13 mouse cellular contexts compared by ENCODE assay signal in the genomic region with DNA sequence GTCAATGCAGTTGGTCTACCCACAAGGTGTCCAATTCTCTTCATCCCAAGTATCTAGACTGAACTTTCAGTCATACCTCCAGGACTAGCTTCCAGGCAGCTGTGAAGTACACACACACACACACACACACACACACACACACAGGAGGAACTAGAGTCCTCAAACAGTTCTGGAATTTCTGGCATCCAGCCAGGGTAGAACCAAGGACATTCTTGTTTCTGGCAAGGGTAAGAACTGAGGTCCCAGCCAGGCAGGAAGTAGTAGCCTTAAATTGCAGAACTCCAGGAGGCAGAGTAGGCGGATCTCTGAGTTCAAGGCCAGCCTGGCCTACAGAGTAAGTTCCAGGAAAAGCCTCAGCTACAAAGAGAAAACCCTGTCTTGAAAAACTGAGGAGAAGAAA.
A peak's percentile ranks its signal among the peaks of the same experiment; 100 is the strongest.
DNase-seq lines count a peak whose midpoint lies in the region; ATAC-seq lines count a peak whose summit lies in the region.
"Had no signal": no experiment of that assay in that cellular context is flagged by ENCODE, and none has a peak within 500 bp of the region (broad histone marks: within the 10 kb centered on the region; RNA-seq: fewer than 3 reads in every experiment).

No protein-coding gene starts in this region.

- H3K27me3 ChIP-seq in kidney, embryonic 15.5 days: peaks cover 3% of the 10 kb centered on the region; the same call in 1 of the 2 replicates
- H3K27me3 ChIP-seq in forebrain, embryonic 11.5 days (ENCODE audit: control insufficient read depth, insufficient read depth, low read length): no peaks in the 10 kb centered on the region
- H3K27me3 ChIP-seq: CH12.LX had no signal

- H3K36me3 ChIP-seq in kidney, embryonic 15.5 days: no peaks in the 10 kb centered on the region
- no peaks in the 10 kb centered on the region for H3K36me3 ChIP-seq in forebrain, embryonic 11.5 days (ENCODE audit: control insufficient read depth, insufficient read depth, low read length)

- peak; percentile 36 for DNase-seq in kidney, adult 11 months
- DNase-seq in WW6 (ENCODE audit: low read depth, low spot score): peak; percentile 42
- peak; percentile 12 to 37 for DNase-seq in heart, postnatal 10 days
- peak; percentile 41 for DNase-seq in lung, postnatal 36 days
- no peak for DNase-seq in forebrain, embryonic 11.5 days (ENCODE audit: low spot score)
- no peak for DNase-seq in thymus, postnatal 10 days (ENCODE audit: low spot score in 2 of 2)
- no peak for DNase-seq in frontal cortex, postnatal 36 days (ENCODE audit: low spot score in 2 of 2)
- DNase-seq: cerebellum, postnatal 25 days; right cerebral cortex, adult 18-20 months had no signal

- no peaks in the 10 kb centered on the region for H3K4me1 ChIP-seq in kidney, embryonic 15.5 days
- no peaks in the 10 kb centered on the region for H3K4me1 ChIP-seq in forebrain, embryonic 11.5 days (replicated peaks; ENCODE audit: control insufficient read depth, insufficient read depth, low read length)

- H3K4me3 ChIP-seq in kidney, embryonic 15.5 days (replicated peaks): no peak overlapping the region
- no peak overlapping the region for H3K4me3 ChIP-seq in forebrain, embryonic 11.5 days (ENCODE audit: low read depth, low read length)
- H3K4me3 ChIP-seq: heart, adult 2 months had no signal

- no peak overlapping the region for H3K9ac ChIP-seq in kidney, embryonic 15.5 days
- H3K9ac ChIP-seq in forebrain, embryonic 11.5 days (ENCODE audit: low read length): no peak overlapping the region

- no peaks in the 10 kb centered on the region for H3K9me3 ChIP-seq in kidney, embryonic 15.5 days (replicated peaks)
- no peaks in the 10 kb centered on the region for H3K9me3 ChIP-seq in forebrain, embryonic 11.5 days (ENCODE audit: control insufficient read depth, low read length)

- H3K27ac ChIP-seq in kidney, embryonic 15.5 days: no peak overlapping the region
- H3K27ac ChIP-seq in forebrain, embryonic 11.5 days (ENCODE audit: low read depth, low read length): no peak overlapping the region
- H3K27ac ChIP-seq: heart, adult 2 months had no signal

- no peak for ATAC-seq in kidney, embryonic 15.5 days (replicated peaks; ENCODE audit: low FRiP score)
- no peak for ATAC-seq in forebrain, embryonic 11.5 days (replicated peaks; ENCODE audit: low FRiP score)
- ATAC-seq: inflammation-experienced regulatory T-cells, adult 6 months had no signal

- H3K4me2 ChIP-seq in kidney, embryonic 15.5 days: no peak overlapping the region
- H3K4me2 ChIP-seq in forebrain, embryonic 11.5 days (ENCODE audit: low read depth, low read length, severe bottlenecking): no peak overlapping the region

- intact Hi-C loops in heart, postnatal 10 days (cut with DNase I): no loop called here

- 78% methylated on average over 1 of the region's 1 CpGs for WGBS in kidney, embryonic 15.5 days
- 68% methylated on average over 1 of the region's 1 CpGs for WGBS in forebrain, embryonic 11.5 days

Comparison
In these comparisons a context has a peak if more than half of its experiments do, and no peak if none do; other contexts are left out.
1. DNase-seq: peak in kidney, adult 11 months (single experiment), WW6 (single experiment), heart, postnatal 10 days (2 of 2) and lung, postnatal 36 days (single experiment); none in forebrain, embryonic 11.5 days (single experiment), thymus, postnatal 10 days (0 of 2) and frontal cortex, postnatal 36 days (0 of 2).